Mouse (Mus musculus) heart, postnatal 0 days (tissue): Measurements from ENCODE around the gene Hoxb5.

ENCODE experiments used
- CTCF ChIP-seq: IDR thresholded peaks from 2 replicates; pipeline ENCODE4 v1.5.1; 2016; ENCODE audit warnings: antibody characterized with exemption, control low read depth, low read depth
- EP300 ChIP-seq: IDR thresholded peaks from 2 replicates; pipeline ENCODE4 v1.6.1; 2016; ENCODE audit warnings: antibody characterized with exemption, low read depth

DNA sequence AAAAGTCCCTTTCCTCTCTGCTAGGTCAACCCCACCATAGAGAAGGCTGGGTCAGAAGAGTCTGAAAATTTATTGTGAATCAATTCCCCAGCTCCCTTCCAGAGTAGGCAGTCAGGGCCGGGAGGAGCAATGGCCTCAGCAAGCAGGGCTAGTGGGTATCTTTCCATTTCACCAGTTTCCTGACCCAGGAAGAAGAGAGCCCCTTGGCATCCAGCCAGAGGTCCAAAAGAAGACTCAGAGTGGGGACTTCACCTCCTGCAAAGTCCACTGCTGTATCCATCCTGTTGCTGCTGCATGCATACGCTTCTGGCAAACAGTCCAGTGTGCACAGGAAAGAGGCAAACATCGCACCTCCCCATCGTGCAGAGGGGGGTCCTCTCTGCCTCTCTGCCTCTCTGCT is 27.2 kb upstream of the Hoxb5 start:
- TF ChIP-seq CTCF (no peak), EP300 (no peak)
